Mouse (Mus musculus): ENCODE results near the gene Srsf1.

DNA sequence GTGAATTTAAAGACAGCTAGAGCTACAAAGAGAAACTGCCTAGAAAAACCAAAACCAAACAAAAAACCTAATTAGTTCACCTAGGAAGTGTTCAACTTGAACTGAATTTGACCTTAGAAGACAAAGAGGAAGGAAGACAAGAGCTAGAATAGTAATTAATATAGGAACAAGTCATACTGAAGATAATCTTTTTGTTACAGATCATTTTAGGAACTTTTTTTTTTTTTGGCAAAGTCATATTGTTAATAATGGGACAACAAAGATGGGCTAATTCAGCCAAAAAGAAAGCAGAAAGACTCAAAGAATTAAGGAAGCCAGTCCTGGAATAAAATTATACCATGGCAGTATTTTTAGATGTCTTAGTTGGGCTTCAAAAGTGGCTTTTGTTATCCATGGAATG is 2.9 kb upstream of the Srsf1 start:
- no peak for TF ChIP-seq CTCF (IDR thresholded peaks at IDR 0.05; ENCODE audit: low read depth, low read length)
- TF ChIP-seq TAL1 (conservative IDR thresholded peaks at IDR 0.05; ENCODE audit: low read depth, low read length): no peak
- TF ChIP-seq POLR2AphosphoS5 (IDR thresholded peaks at IDR 0.05; ENCODE audit: insufficient replicate concordance, low read depth, low read length): no peak

Data from G1E (cell line).